ENCODE assay signal across 8 mouse cellular contexts in genomic region chr4:45528355-45529198, GRCm38 (mm10). TPM values are rescaled to one million over a fixed set of nuclear protein-coding genes. Genes with fewer than 3 reads are reported as not detected.
DNase-seq lines count a peak whose midpoint lies in the region; ATAC-seq and TF ChIP-seq lines count a peak whose summit lies in the region.

No protein-coding gene starts in this region.

- H3K9ac ChIP-seq in neural tube, embryonic 11.5 days (ENCODE audit: low read length), result peak overlapping the region; percentile 76
- peak overlapping the region; percentile 98 for H3K9ac ChIP-seq in heart, embryonic 14.5 days (ENCODE audit: low read length)
- H3K9ac ChIP-seq in limb, embryonic 12.5 days (replicated peaks), result peak overlapping the region; percentile 88

- peak overlapping the region; percentile 67 for H3K4me3 ChIP-seq in neural tube, embryonic 11.5 days (ENCODE audit: low read depth, low read length)
- H3K4me3 ChIP-seq in heart, embryonic 14.5 days (ENCODE audit: control insufficient read depth in 1 of 2, insufficient read depth in 1 of 2, low read depth in 1 of 2, low read length in 2 of 2), result peak overlapping the region; percentile 87 to 90
- H3K4me3 ChIP-seq in limb, embryonic 12.5 days (replicated peaks), result peak overlapping the region; percentile 61
- peak overlapping the region; percentile 65 for H3K4me3 ChIP-seq in olfactory bulb, adult 2 months (ENCODE audit: insufficient read depth, low read depth, low read length)

- peaks cover 11% of the 10 kb centered on the region for H3K4me1 ChIP-seq in neural tube, embryonic 11.5 days (ENCODE audit: control insufficient read depth, insufficient read depth, low read length)
- peaks cover 21 to 42% of the 10 kb centered on the region in 2 experiments for H3K4me1 ChIP-seq in heart, embryonic 14.5 days (ENCODE audit: control insufficient read depth in 2 of 2, insufficient read depth in 2 of 2, low read length in 2 of 2)
- peaks cover 69% of the 10 kb centered on the region for H3K4me1 ChIP-seq in limb, embryonic 12.5 days (replicated peaks)
- peaks cover 23% of the 10 kb centered on the region for H3K4me1 ChIP-seq in olfactory bulb, adult 2 months (ENCODE audit: control insufficient read depth, insufficient read depth, low read length)

- no peaks in the 10 kb centered on the region for H3K9me3 ChIP-seq in neural tube, embryonic 11.5 days (ENCODE audit: control insufficient read depth, low read length)
- no peaks in the 10 kb centered on the region for H3K9me3 ChIP-seq in heart, embryonic 14.5 days (ENCODE audit: control insufficient read depth, low read length)
- H3K9me3 ChIP-seq in limb, embryonic 12.5 days, result no peaks in the 10 kb centered on the region

- no peaks in the 10 kb centered on the region for H3K36me3 ChIP-seq in neural tube, embryonic 11.5 days (ENCODE audit: control insufficient read depth, insufficient read depth, low read length)
- H3K36me3 ChIP-seq in heart, embryonic 14.5 days (ENCODE audit: control insufficient read depth, insufficient read depth, low read length), result peaks cover 13% of the 10 kb centered on the region
- H3K36me3 ChIP-seq in limb, embryonic 12.5 days, result peaks cover 8% of the 10 kb centered on the region

- TF ChIP-seq CTCF in olfactory bulb, adult 2 months (IDR thresholded peaks at IDR 0.05; ENCODE audit: insufficient read depth, low read depth, low read length), result no peak

- no peak for ATAC-seq in neural tube, embryonic 11.5 days (ENCODE audit: insufficient read depth, low FRiP score, low TSS enrichment)
- ATAC-seq in heart, embryonic 14.5 days (ENCODE audit: insufficient number of reproducible peaks, insufficient read depth, low FRiP score, low read depth), result no peak
- ATAC-seq in limb, embryonic 12.5 days (ENCODE audit: insufficient number of reproducible peaks, insufficient read depth, low FRiP score, low TSS enrichment, low read depth), result no peak

- H3K27me3 ChIP-seq in neural tube, embryonic 11.5 days (ENCODE audit: control insufficient read depth, insufficient read depth, low read length), result peaks cover 4% of the 10 kb centered on the region; the same call in 1 of the 2 replicates
- H3K27me3 ChIP-seq in heart, embryonic 14.5 days (ENCODE audit: control insufficient read depth, insufficient read depth, low read length), result no peaks in the 10 kb centered on the region
- no peaks in the 10 kb centered on the region for H3K27me3 ChIP-seq in limb, embryonic 12.5 days

- peak overlapping the region; percentile 94 for H3K4me2 ChIP-seq in neural tube, embryonic 11.5 days (ENCODE audit: low read depth)
- H3K4me2 ChIP-seq in heart, embryonic 14.5 days (ENCODE audit: low read length), result peak overlapping the region; percentile 79
- peak overlapping the region; percentile 95 for H3K4me2 ChIP-seq in limb, embryonic 12.5 days

- no peak for DNase-seq in neural tube, embryonic 11.5 days (ENCODE audit: low spot score)
- no peak for DNase-seq in neural tube, embryonic 10.5 days (ENCODE audit: extremely low spot score, low spot score)
- DNase-seq in left cerebral cortex, adult 9 months (ENCODE audit: low spot score in 2 of 2), result no peak
- DNase-seq in layer of hippocampus, adult 9-10 months (ENCODE audit: low spot score), result no peak
- DNase-seq in thymus, postnatal 25 days, result no peak

- TF ChIP-seq POLR2A in olfactory bulb, adult 2 months (IDR thresholded peaks at IDR 0.05; ENCODE audit: insufficient read depth, low read depth, low read length), result no peak

- 3% methylated on average over 21 of the region's 21 CpGs for WGBS in neural tube, embryonic 11.5 days
- WGBS in heart, embryonic 14.5 days, result 4% methylated on average over 21 of the region's 21 CpGs
- 2% methylated on average over 21 of the region's 21 CpGs for WGBS in limb, embryonic 12.5 days
- 9% methylated on average over 21 of the region's 21 CpGs for WGBS in olfactory bulb, adult 2 months

- no peak overlapping the region; the same call in 1 of the 2 replicates for H3K27ac ChIP-seq in neural tube, embryonic 11.5 days (ENCODE audit: low read depth, low read length)
- H3K27ac ChIP-seq in heart, embryonic 14.5 days (replicated peaks in 1 of 2; ENCODE audit: control insufficient read depth in 1 of 2, insufficient read depth in 1 of 2, low read depth in 2 of 2, low read length in 2 of 2), result peak overlapping the region; percentile 46 to 97
- H3K27ac ChIP-seq in limb, embryonic 12.5 days, result peak overlapping the region; percentile 37; the same call in 1 of the 2 replicates
- H3K27ac ChIP-seq in olfactory bulb, adult 2 months (ENCODE audit: insufficient read depth, low read depth, low read length), result 0 out of 2 replicates have a peak overlapping the region, but pooled peaks have one; percentile 12

RNA-seq across cellular contexts. Expression of gene Shb, which starts 3.7 kb away (rescaled TPM):
- polyA plus RNA-seq in neural tube, embryonic 11.5 days (2014; fragmentation: Nextera tagmentation; extraction: Ambion mirVana), result 6.1 and 7.5 TPM in 2 replicates
- polyA plus RNA-seq in heart, embryonic 14.5 days (2014; fragmentation: Nextera tagmentation; extraction: Ambion mirVana), result 15.3 and 19.0 TPM in 2 replicates
- 6.6 and 8.3 TPM in 2 replicates for polyA plus RNA-seq in limb, embryonic 12.5 days (2016; fragmentation: Nextera tagmentation; extraction: Ambion mirVana)
- polyA plus RNA-seq in olfactory bulb, adult 2 months (2012; ENCODE audit: insufficient read depth, insufficient read length, low replicate concordance, missing spikeins), result not detected in 2 replicates
